8 mouse cellular contexts compared by ENCODE assay signal in genomic region chr2:31469480-31469879, GRCm38 (mm10). TPM values are rescaled to one million over a fixed set of nuclear protein-coding genes. Genes with fewer than 3 reads are reported as not detected.
DNase-seq lines count a peak whose midpoint lies in the region; ATAC-seq and TF ChIP-seq lines count a peak whose summit lies in the region.

No protein-coding gene starts in this region.

- no peak for TF ChIP-seq POLR2A in cerebellum, adult 2 months (IDR thresholded peaks at IDR 0.05; ENCODE audit: borderline replicate concordance, insufficient read depth, low read length)

- TF ChIP-seq CTCF in cerebellum, adult 2 months (IDR thresholded peaks at IDR 0.05; ENCODE audit: borderline replicate concordance, insufficient read depth, low read depth, low read length) = no peak
- TF ChIP-seq CTCF in E14TG2a.4 (conservative IDR thresholded peaks at IDR 0.05; ENCODE audit: low read length) = no peak
- no peak for TF ChIP-seq CTCF in liver, embryonic 14.5 days (IDR thresholded peaks at IDR 0.05; ENCODE audit: low read depth)

- peak overlapping the region; percentile 81 for H3K4me2 ChIP-seq in hindbrain, embryonic 14.5 days (replicated peaks)
- H3K4me2 ChIP-seq in liver, embryonic 14.5 days (ENCODE audit: low read depth) = peak overlapping the region; percentile 68

- H3K9ac ChIP-seq in hindbrain, embryonic 14.5 days = peak overlapping the region; percentile 55
- H3K9ac ChIP-seq in liver, embryonic 14.5 days (replicated peaks) = no peak overlapping the region

- peaks cover 22% of the 10 kb centered on the region for H3K36me3 ChIP-seq in E14TG2a.4 (ENCODE audit: insufficient read depth, low read length)
- no peaks in the 10 kb centered on the region for H3K36me3 ChIP-seq in hindbrain, embryonic 14.5 days (replicated peaks; ENCODE audit: control insufficient read depth, insufficient read depth)
- no peaks in the 10 kb centered on the region for H3K36me3 ChIP-seq in liver, embryonic 14.5 days (replicated peaks; ENCODE audit: control insufficient read depth, insufficient read depth, low read depth)

- DNase-seq in cerebellum, adult 2 months = no peak
- DNase-seq in cerebellum, adult 18-20 months = no peak
- DNase-seq in hindbrain, embryonic 14.5 days (ENCODE audit: low spot score) = no peak
- DNase-seq in liver, embryonic 14.5 days (ENCODE audit: low read depth in 3 of 3, low spot score in 3 of 3) = no peak
- no peak for DNase-seq in adipocyte (ENCODE audit: low spot score)
- DNase-seq in thymus, postnatal 0 days (ENCODE audit: low spot score) = no peak
- DNase-seq in layer of hippocampus, postnatal 14 days (ENCODE audit: low spot score in 2 of 2) = no peak

- no peaks in the 10 kb centered on the region for H3K27me3 ChIP-seq in cerebellum, adult 2 months (ENCODE audit: control insufficient read depth, insufficient read depth, low read length)
- H3K27me3 ChIP-seq in E14TG2a.4 (ENCODE audit: insufficient read depth, low read length) = peaks cover 35% of the 10 kb centered on the region
- H3K27me3 ChIP-seq in hindbrain, embryonic 14.5 days (ENCODE audit: control insufficient read depth, insufficient read depth, low read length) = peaks cover 49% of the 10 kb centered on the region
- H3K27me3 ChIP-seq in liver, embryonic 14.5 days (ENCODE audit: control insufficient read depth, insufficient read depth, low read length) = no peaks in the 10 kb centered on the region; the same call in 1 of the 2 replicates

- no peak overlapping the region for H3K27ac ChIP-seq in cerebellum, adult 2 months (ENCODE audit: insufficient read depth, low read length)
- H3K27ac ChIP-seq in hindbrain, embryonic 14.5 days = no peak overlapping the region
- no peak overlapping the region for H3K27ac ChIP-seq in liver, embryonic 14.5 days

- peak overlapping the region; percentile 27 for H3K4me3 ChIP-seq in cerebellum, adult 2 months (replicated peaks; ENCODE audit: insufficient read depth, low read depth, low read length)
- H3K4me3 ChIP-seq in E14TG2a.4 (replicated peaks; ENCODE audit: low read length) = peak overlapping the region; percentile 92
- H3K4me3 ChIP-seq in hindbrain, embryonic 14.5 days (replicated peaks; ENCODE audit: low read length) = peak overlapping the region; percentile 37
- no peak overlapping the region for H3K4me3 ChIP-seq in liver, embryonic 14.5 days (ENCODE audit: insufficient read depth in 1 of 2, low read depth in 2 of 2, low read length in 2 of 2)

- TF ChIP-seq EP300 in liver, embryonic 14.5 days (IDR thresholded peaks at IDR 0.05; ENCODE audit: low read depth) = no peak

- no peaks in the 10 kb centered on the region for H3K9me3 ChIP-seq in E14TG2a.4 (ENCODE audit: low read length)
- H3K9me3 ChIP-seq in hindbrain, embryonic 14.5 days (ENCODE audit: control insufficient read depth, low read length) = no peaks in the 10 kb centered on the region
- H3K9me3 ChIP-seq in liver, embryonic 14.5 days (ENCODE audit: control insufficient read depth, low read length) = no peaks in the 10 kb centered on the region

- 31% methylated on average over 7 of the region's 7 CpGs for WGBS in cerebellum, adult 2 months
- 18% methylated on average over 7 of the region's 7 CpGs for WGBS in hindbrain, embryonic 14.5 days
- 34% methylated on average over 7 of the region's 7 CpGs for WGBS in liver, embryonic 14.5 days (ENCODE audit: insufficient replicate concordance)

- H3K4me1 ChIP-seq in cerebellum, adult 2 months (ENCODE audit: control insufficient read depth, insufficient read depth, low read length) = 0 out of 2 replicates have a peak, but pooled peaks cover 4% of the 10 kb centered on the region
- peaks cover 62% of the 10 kb centered on the region for H3K4me1 ChIP-seq in E14TG2a.4 (replicated peaks; ENCODE audit: low read depth, low read length)
- H3K4me1 ChIP-seq in hindbrain, embryonic 14.5 days (replicated peaks; ENCODE audit: control insufficient read depth, insufficient read depth, low read length) = peaks cover 6% of the 10 kb centered on the region; the same call in 1 of the 2 replicates
- H3K4me1 ChIP-seq in liver, embryonic 14.5 days (replicated peaks; ENCODE audit: control insufficient read depth in 2 of 2, insufficient read depth in 2 of 2, low read length in 1 of 2) = peaks cover 0 to 5% of the 10 kb centered on the region in 2 experiments; a peak in 2 of 4 replicates

- no peak for ATAC-seq in hindbrain, embryonic 14.5 days (ENCODE audit: low FRiP score)
- ATAC-seq in liver, embryonic 14.5 days (ENCODE audit: insufficient read depth) = no peak

RNA-seq across cellular contexts. Expression of gene Ass1, which starts 0.5 kb away (rescaled TPM):
- 27.4 and 29.9 TPM in 2 replicates for polyA plus RNA-seq in cerebellum, adult 2 months (2012; rRNA removed)
- polyA plus RNA-seq in hindbrain, embryonic 14.5 days (2014; fragmentation: Nextera tagmentation; extraction: Ambion mirVana) = 6.1 and 8.0 TPM in 2 replicates
- 53.3 and 64.7 TPM in 2 replicates for polyA plus RNA-seq in liver, embryonic 14.5 days (2012; rRNA removed)
- polyA plus RNA-seq in liver, embryonic 14.5 days (2014; fragmentation: Nextera tagmentation; extraction: Ambion mirVana) = 86.7 and 97.2 TPM in 2 replicates
- polyA plus RNA-seq in thymus, postnatal 0 days (2015; fragmentation: Nextera tagmentation; extraction: Ambion mirVana) = 23.9 and 24.1 TPM in 2 replicates
- total RNA-seq in layer of hippocampus, postnatal 14 days (2021) = 10 to 100 TPM in 1 of 2 experiments, 1 to 10 TPM in 1; 9.8 to 10.0 TPM

Comparison
In these comparisons a context has a peak if more than half of its experiments do, and no peak if none do; other contexts are left out.
1. H3K4me3 ChIP-seq: peak in cerebellum, adult 2 months (single experiment), E14TG2a.4 (single experiment) and hindbrain, embryonic 14.5 days (single experiment); none in liver, embryonic 14.5 days (0 of 2).